Comparison of ENCODE assay signal across 18 mouse cellular contexts in the genomic region with DNA sequence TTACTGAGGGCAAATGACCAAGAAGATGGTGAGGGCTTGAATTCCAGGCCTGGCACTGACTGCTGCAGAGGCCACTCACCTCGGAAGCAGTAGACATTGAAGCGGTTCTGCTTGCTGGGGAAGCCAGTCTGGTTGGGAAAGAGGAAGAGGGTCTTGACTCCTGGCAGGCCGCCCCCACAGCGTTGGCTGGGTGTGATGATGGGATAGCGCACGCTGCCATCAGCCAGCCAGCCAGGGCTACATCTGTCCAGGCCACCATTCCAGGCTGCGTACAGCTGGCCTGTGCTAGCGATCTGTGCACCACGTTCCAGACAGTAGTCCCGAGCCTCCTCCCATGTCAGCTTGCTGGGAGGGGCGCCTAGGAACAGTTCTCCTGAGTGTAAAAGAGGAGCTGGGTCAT. TPM values are rescaled to one million over a fixed set of nuclear protein-coding genes. Genes with fewer than 3 reads are reported as not detected.
"Had no signal": no experiment of that assay in that cellular context is flagged by ENCODE, and none has a peak within 500 bp of the region (broad histone marks: within the 10 kb centered on the region; RNA-seq: fewer than 3 reads in every experiment).

No protein-coding gene starts in this region.

- H3K27ac ChIP-seq: liver, embryonic 12.5 days; liver, embryonic 14.5 days; lung, embryonic 15.5 days; midbrain, embryonic 10.5 days; midbrain, embryonic 12.5 days; neural tube, embryonic 12.5 days; stomach, embryonic 15.5 days; stomach, postnatal 0 days had no signal

- H3K36me3 ChIP-seq: liver, embryonic 12.5 days; lung, embryonic 15.5 days; midbrain, embryonic 10.5 days; midbrain, embryonic 12.5 days; neural tube, embryonic 12.5 days; stomach, embryonic 15.5 days had no signal

- H3K9me3 ChIP-seq: liver, embryonic 12.5 days; lung, embryonic 15.5 days; midbrain, embryonic 10.5 days; midbrain, embryonic 12.5 days; neural tube, embryonic 12.5 days; stomach, embryonic 15.5 days had no signal

- ATAC-seq: liver, embryonic 12.5 days; midbrain, embryonic 16.5 days had no signal

- H3K4me3 ChIP-seq: liver, embryonic 12.5 days; lung, embryonic 15.5 days; midbrain, embryonic 10.5 days; midbrain, embryonic 12.5 days; neural tube, embryonic 12.5 days; stomach, embryonic 15.5 days had no signal

- H3K4me2 ChIP-seq: liver, embryonic 12.5 days; lung, embryonic 15.5 days; midbrain, embryonic 12.5 days; neural tube, embryonic 12.5 days; stomach, embryonic 15.5 days had no signal

- DNase-seq: midbrain, embryonic 14.5 days; right cerebral cortex, postnatal 14 days; thymus, adult 2 months; thymus, postnatal 25 days; thymus, postnatal 4 days had no signal

RNA-seq across cellular contexts. Expression of a gene that starts 4.7 kb away (rescaled TPM):
- total RNA-seq: megakaryocyte-erythroid progenitor cell, adult 5-6 weeks; neutrophil, adult 5-6 weeks had no signal
- polyA plus RNA-seq: liver, embryonic 12.5 days; liver, embryonic 14.5 days; spleen, adult 2 months had no signal

RNA-seq across cellular contexts. Expression of a gene that starts 24.5 kb away (rescaled TPM):
- total RNA-seq: megakaryocyte-erythroid progenitor cell, adult 5-6 weeks had no signal

RNA-seq across cellular contexts. Expression of a gene that starts 32.1 kb away (rescaled TPM):
- total RNA-seq: megakaryocyte-erythroid progenitor cell, adult 5-6 weeks; neutrophil, adult 5-6 weeks had no signal
- polyA plus RNA-seq: liver, embryonic 12.5 days; liver, embryonic 14.5 days; liver, embryonic 16.5 days; midbrain, embryonic 10.5 days; spleen, adult 2 months; stomach, postnatal 0 days had no signal

RNA-seq across cellular contexts. Expression of a gene that starts 46.9 kb away (rescaled TPM):
- total RNA-seq: neutrophil, adult 5-6 weeks had no signal
